Mouse (Mus musculus) spleen, adult 2 months (tissue): ENCODE results near the gene Stra8. TPM values are rescaled to one million over a fixed set of nuclear protein-coding genes. Genes with fewer than 3 reads are reported as not detected.

Experiments used
- DNase-seq, 2 experiments: peaks; one replicate each; pipeline versions ENCODE4 v3.0.0 to v3.0.0-alpha.2; 2012 to 2021; ENCODE audit warnings: low spot score in 2 of 2, low read depth in 1 of 2
- H3K27ac ChIP-seq: fragments of 200-500 bp; 2 replicates; pipeline ENCODE4 v1.5.1; 2012; ENCODE audit warnings: low read length, inconsistent platforms; ENCODE audit not compliant: insufficient read depth
- H3K27me3 ChIP-seq: fragments of 200-500 bp; 2 replicates; pipeline ENCODE4 v1.6.1; 2012; ENCODE audit warnings: mild to moderate bottlenecking, moderate library complexity, low read length, inconsistent platforms; ENCODE audit not compliant: control insufficient read depth, insufficient read depth
- H3K36me3 ChIP-seq: fragments of 200-500 bp; 2 replicates; pipeline ENCODE4 v1.6.1; 2012; ENCODE audit warnings: mild to moderate bottlenecking, low read length, inconsistent platforms; ENCODE audit not compliant: control insufficient read depth, insufficient read depth
- H3K4me1 ChIP-seq: fragments of 200-500 bp; 2 replicates; pipeline ENCODE4 v1.6.1; 2011; ENCODE audit warnings: inconsistent platforms; ENCODE audit not compliant: control insufficient read depth, insufficient read depth, insufficient read length
- H3K4me3 ChIP-seq: fragments of 200-500 bp; 2 replicates; pipeline ENCODE4 v1.5.1; 2011; ENCODE audit warnings: mild to moderate bottlenecking, inconsistent platforms; ENCODE audit not compliant: insufficient read depth, insufficient read length; ENCODE audit errors: extremely low read depth
- CTCF ChIP-seq: fragments of 200-500 bp; IDR thresholded peaks from 2 replicates; pipeline ENCODE4 v1.5.1; 2011; ENCODE audit warnings: mild to moderate bottlenecking, inconsistent platforms; ENCODE audit not compliant: insufficient read depth, insufficient read length, insufficient replicate concordance; ENCODE audit errors: extremely low read depth
- POLR2A ChIP-seq: fragments of 200-500 bp; IDR thresholded peaks from 2 replicates; pipeline ENCODE4 v1.6.1; 2011; ENCODE audit warnings: low read depth, low read length, inconsistent platforms
- WGBS: fragments of 180-500 bp; shearing (Covaris S2); methylation state at CpG from one replicate; pipeline ENCODE4 v1.1.7; 2018; 5-methylcytosine and 5-hydroxymethylcytosine counted together
- polyA plus RNA-seq: library from polyadenylated mRNA; depleted of rRNA; stranded (reverse); fragments of >200 nt; gene quantifications from 2 replicates; pipeline ENCODE4 v1.2.3, GENCODE M21; 2012; rRNA removed

The Stra8 gene
- polyA plus RNA-seq, result not detected in 2 replicates

- WGBS, result 79% methylated on average over 10 of the region's 10 CpGs
- Histone ChIP-seq H3K27ac (no peak within 1 kb of the TSS), H3K4me3 (no peak within 1 kb of the TSS), H3K27me3 (no peaks in the 10 kb centered on the region), H3K4me1 (no peaks in the 10 kb centered on the region), H3K36me3 (no peaks in the 10 kb centered on the region)
- no peak for DNase-seq
- TF ChIP-seq CTCF (no peak), POLR2A (no peak)
These were observed at the start of gene Stra8 for GRCm38 (mm10) chr6:34919956-34920355. Stra8 (plus strand) TSS chr6:34920163.

GRCm38 (mm10) chr6:34870724-34871123, 49.2 kb upstream of the Stra8 start:
- peaks cover 32% of the 10 kb centered on the region; the same call in 1 of the 2 replicates for H3K4me1 ChIP-seq
- 90% methylated on average over 5 of the region's 5 CpGs for whole genome bisulfite sequencing
- no peaks in the 10 kb centered on the region for H3K36me3 ChIP-seq
- no peaks in the 10 kb centered on the region for H3K27me3 ChIP-seq
- TF ChIP-seq POLR2A (no peak), CTCF (no peak)
- H3K4me3 ChIP-seq, result no peak overlapping the region
- no peak overlapping the region for H3K27ac ChIP-seq
- no peak for DNase-seq

- Histone ChIP-seq H3K27me3 (no peaks in the 10 kb centered on the region), H3K4me3 (no peak overlapping the region), H3K4me1 (peaks cover 37% of the 10 kb centered on the region; the same call in 1 of the 2 replicates), H3K27ac (no peak overlapping the region), H3K36me3 (no peaks in the 10 kb centered on the region)
- DNase-seq, result no peak
- 80% methylated on average over 7 of the region's 7 CpGs for WGBS
- no peak for TF ChIP-seq CTCF
- TF ChIP-seq POLR2A, result no peak
These were observed 48.0 kb upstream of the Stra8 start for GRCm38 (mm10) chr6:34871929-34872328.

GRCm38 (mm10) chr6:34872871-34873270, 47.1 kb upstream of the Stra8 start:
- no peaks in the 10 kb centered on the region for H3K36me3 ChIP-seq
- H3K4me1 ChIP-seq, result peaks cover 30% of the 10 kb centered on the region; the same call in 1 of the 2 replicates
- TF ChIP-seq POLR2A (no peak), CTCF (no peak)
- DNase-seq, result no peak
- WGBS, result 88% methylated on average over 10 of the region's 10 CpGs
- H3K27ac ChIP-seq, result no peak overlapping the region
- H3K27me3 ChIP-seq, result no peaks in the 10 kb centered on the region
- no peak overlapping the region for H3K4me3 ChIP-seq

GRCm38 (mm10) chr6:34874101-34874921, 45.7 kb upstream of the Stra8 start:
- no peaks in the 10 kb centered on the region for H3K27me3 ChIP-seq
- no peaks in the 10 kb centered on the region for H3K36me3 ChIP-seq
- peak overlapping the region; percentile 81 for H3K27ac ChIP-seq
- DNase-seq, result no peak
- H3K4me3 ChIP-seq, result no peak overlapping the region
- 33% methylated on average over 21 of the region's 21 CpGs for WGBS
- no peak for TF ChIP-seq CTCF
- H3K4me1 ChIP-seq, result peaks cover 32% of the 10 kb centered on the region; the same call in 1 of the 2 replicates

- Histone ChIP-seq H3K4me3 (peak overlapping the region; percentile 51), H3K4me1 (peaks cover 26% of the 10 kb centered on the region; the same call in 1 of the 2 replicates), H3K27me3 (no peaks in the 10 kb centered on the region), H3K27ac (peak overlapping the region; percentile 81), H3K36me3 (0 out of 2 replicates have a peak, but pooled peaks cover 2% of the 10 kb centered on the region)
- peak; percentile 59 for TF ChIP-seq POLR2A
- TF ChIP-seq CTCF, result no peak
- WGBS, result 11% methylated on average over 15 of the region's 15 CpGs
- DNase-seq, result peak; percentile 76 to 77
These were observed 44.6 kb upstream of the Stra8 start for GRCm38 (mm10) chr6:34875268-34875761.

GRCm38 (mm10) chr6:34875966-34876834, 43.8 kb upstream of the Stra8 start:
- WGBS, result 51% methylated on average over 12 of the region's 12 CpGs
- no peaks in the 10 kb centered on the region for H3K27me3 ChIP-seq
- peaks cover 26% of the 10 kb centered on the region; the same call in 1 of the 2 replicates for H3K4me1 ChIP-seq
- no peak overlapping the region; the same call in 1 of the 2 replicates for H3K4me3 ChIP-seq
- no peak for TF ChIP-seq POLR2A
- TF ChIP-seq CTCF, result no peak
- no peak for DNase-seq
- peak overlapping the region; percentile 81 for H3K27ac ChIP-seq
- peaks cover 5% of the 10 kb centered on the region for H3K36me3 ChIP-seq
